Mouse (Mus musculus): Measurements from ENCODE around the gene Sde2. TPM values are rescaled to one million over a fixed set of nuclear protein-coding genes. Genes with fewer than 3 reads are reported as not detected.
A peak's percentile ranks its signal among the peaks of the same experiment; 100 is the strongest.

Gene Sde2
- polyA plus RNA-seq, 1 experiment from 2014 or later = 28.7 TPM

- no peak overlapping the region for H3K4me2 ChIP-seq (ENCODE audit: low read length)
- H3K4me3 ChIP-seq (replicated peaks; ENCODE audit: low read depth, low read length) = no peak overlapping the region
- no peak overlapping the region for H3K27ac ChIP-seq (replicated peaks; ENCODE audit: low read depth, low read length)
- H3K9ac ChIP-seq (replicated peaks; ENCODE audit: low read length) = no peak overlapping the region
- H3K27me3 ChIP-seq (ENCODE audit: control insufficient read depth, insufficient read depth, low read length) = no peaks in the 10 kb centered on the region
- H3K9me3 ChIP-seq (ENCODE audit: control insufficient read depth, low read length) = no peaks in the 10 kb centered on the region
- H3K36me3 ChIP-seq (ENCODE audit: control insufficient read depth, insufficient read depth, low read length) = peaks cover 63% of the 10 kb centered on the region
- no peaks in the 10 kb centered on the region for H3K4me1 ChIP-seq (ENCODE audit: control insufficient read depth, insufficient read depth, low read length)
- DNase-seq (no peak), ATAC-seq (ENCODE audit: low FRiP score, low TSS enrichment) (no peak)
- WGBS = 94% methylated on average over 7 of the region's 7 CpGs
Measured at GRCm38 (mm10) chr1:180866001-180866400, 15.1 kb downstream of the Sde2 start.

GRCm38 (mm10) chr1:180870122-180870650, 19.3 kb downstream of the Sde2 start:
- DNase-seq = no peak
- Histone ChIP-seq H3K4me1 (ENCODE audit: control insufficient read depth, insufficient read depth, low read length) (no peaks in the 10 kb centered on the region), H3K4me3 (replicated peaks; ENCODE audit: low read depth, low read length) (no peak overlapping the region), H3K9ac (replicated peaks; ENCODE audit: low read length) (no peak overlapping the region), H3K9me3 (ENCODE audit: control insufficient read depth, low read length) (no peaks in the 10 kb centered on the region), H3K27me3 (ENCODE audit: control insufficient read depth, insufficient read depth, low read length) (no peaks in the 10 kb centered on the region), H3K36me3 (ENCODE audit: control insufficient read depth, insufficient read depth, low read length) (peaks cover 31% of the 10 kb centered on the region), H3K27ac (replicated peaks; ENCODE audit: low read depth, low read length) (no peak overlapping the region), H3K4me2 (ENCODE audit: low read length) (no peak overlapping the region)
- WGBS = 79% methylated on average over 13 of the region's 13 CpGs
- ATAC-seq (ENCODE audit: low FRiP score, low TSS enrichment) = no peak

GRCm38 (mm10) chr1:180873861-180874484, 23.0 kb downstream of the Sde2 start:
- Histone ChIP-seq H3K4me1 (ENCODE audit: control insufficient read depth, insufficient read depth, low read length) (no peaks in the 10 kb centered on the region), H3K27ac (replicated peaks; ENCODE audit: low read depth, low read length) (no peak overlapping the region), H3K4me2 (ENCODE audit: low read length) (no peak overlapping the region), H3K36me3 (ENCODE audit: control insufficient read depth, insufficient read depth, low read length) (no peaks in the 10 kb centered on the region), H3K9me3 (ENCODE audit: control insufficient read depth, low read length) (no peaks in the 10 kb centered on the region), H3K4me3 (replicated peaks; ENCODE audit: low read depth, low read length) (no peak overlapping the region), H3K27me3 (ENCODE audit: control insufficient read depth, insufficient read depth, low read length) (no peaks in the 10 kb centered on the region), H3K9ac (replicated peaks; ENCODE audit: low read length) (no peak overlapping the region)
- DNase-seq = peak; percentile 63
- no peak for ATAC-seq (ENCODE audit: low FRiP score, low TSS enrichment)
- 20% methylated on average over 9 of the region's 9 CpGs for WGBS

DNA sequence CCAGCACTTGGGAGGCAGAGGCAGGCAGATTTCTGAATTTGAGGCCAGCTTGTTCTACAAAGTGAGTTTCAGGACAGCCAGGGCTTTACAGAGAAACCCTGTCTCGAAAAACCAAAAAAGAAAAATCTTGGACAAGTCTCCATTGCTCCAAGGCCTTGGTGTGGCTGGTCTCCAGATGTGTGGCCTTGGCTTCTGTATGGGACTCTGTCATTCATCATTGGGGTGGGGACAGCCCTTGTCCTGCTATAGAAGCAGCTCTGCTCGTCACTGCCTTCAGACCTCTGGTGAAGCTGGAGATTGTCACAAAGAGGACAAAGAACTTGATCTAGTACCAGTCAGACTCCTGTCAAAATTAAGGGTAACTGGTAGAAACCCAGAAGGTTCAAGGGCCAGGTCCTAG, 23.7 kb downstream of the Sde2 start:
- no peak overlapping the region for H3K27ac ChIP-seq (replicated peaks; ENCODE audit: low read depth, low read length)
- no peaks in the 10 kb centered on the region for H3K9me3 ChIP-seq (ENCODE audit: control insufficient read depth, low read length)
- 87% methylated on average over 2 of the region's 2 CpGs for WGBS
- no peaks in the 10 kb centered on the region for H3K27me3 ChIP-seq (ENCODE audit: control insufficient read depth, insufficient read depth, low read length)
- no peak for DNase-seq
- H3K4me3 ChIP-seq (replicated peaks; ENCODE audit: low read depth, low read length) = no peak overlapping the region
- H3K9ac ChIP-seq (replicated peaks; ENCODE audit: low read length) = no peak overlapping the region
- no peak for ATAC-seq (ENCODE audit: low FRiP score, low TSS enrichment)
- no peak overlapping the region for H3K4me2 ChIP-seq (ENCODE audit: low read length)
- H3K4me1 ChIP-seq (ENCODE audit: control insufficient read depth, insufficient read depth, low read length) = no peaks in the 10 kb centered on the region
- no peaks in the 10 kb centered on the region for H3K36me3 ChIP-seq (ENCODE audit: control insufficient read depth, insufficient read depth, low read length)

DNA sequence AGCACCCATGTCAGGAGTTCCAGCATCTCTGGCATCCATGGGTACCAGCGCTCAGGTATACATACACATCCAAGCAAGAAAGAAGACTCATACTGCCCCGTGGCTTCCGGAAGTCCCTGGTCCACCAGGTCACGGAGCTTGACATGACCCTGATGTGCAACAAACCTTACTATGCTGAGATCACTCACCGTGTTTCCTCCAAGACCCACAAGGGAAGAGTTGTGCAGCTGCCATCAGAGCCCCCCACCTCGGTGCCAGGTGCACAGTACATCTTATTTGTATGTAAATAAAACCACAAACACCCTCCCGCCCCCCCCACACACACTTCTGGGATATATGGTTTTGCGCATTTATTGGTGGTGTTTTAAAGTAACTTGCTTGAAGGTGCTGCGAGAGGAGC, 24.2 kb downstream of the Sde2 start:
- H3K27me3 ChIP-seq (ENCODE audit: control insufficient read depth, insufficient read depth, low read length) = no peaks in the 10 kb centered on the region
- H3K4me3 ChIP-seq (replicated peaks; ENCODE audit: low read depth, low read length) = no peak overlapping the region
- H3K9ac ChIP-seq (replicated peaks; ENCODE audit: low read length) = no peak overlapping the region

DNA sequence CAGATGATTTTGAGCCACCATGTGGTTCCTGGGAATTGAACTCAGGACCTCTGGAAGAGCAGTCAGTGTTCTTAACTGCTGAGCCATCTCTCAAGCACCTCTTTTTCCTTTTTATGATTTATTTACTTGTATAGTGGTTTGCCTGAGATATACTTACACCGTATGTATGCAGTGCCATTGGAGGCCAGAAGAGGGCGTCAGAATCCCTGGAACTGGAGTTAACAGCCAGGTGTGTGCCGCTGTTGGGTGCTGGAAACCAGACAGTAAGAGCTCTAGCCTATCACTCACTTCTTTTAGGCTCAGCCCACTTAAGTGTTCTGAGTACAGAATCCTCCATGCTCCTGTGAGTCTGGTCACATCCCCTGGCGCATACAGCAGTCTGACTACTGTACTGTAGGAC, 26.5 kb downstream of the Sde2 start:
- 72% methylated on average over 4 of the region's 4 CpGs for WGBS
- Histone ChIP-seq H3K4me3 (replicated peaks; ENCODE audit: low read depth, low read length) (no peak overlapping the region), H3K9ac (replicated peaks; ENCODE audit: low read length) (no peak overlapping the region), H3K9me3 (ENCODE audit: control insufficient read depth, low read length) (no peaks in the 10 kb centered on the region), H3K4me1 (ENCODE audit: control insufficient read depth, insufficient read depth, low read length) (no peaks in the 10 kb centered on the region), H3K27me3 (ENCODE audit: control insufficient read depth, insufficient read depth, low read length) (no peaks in the 10 kb centered on the region), H3K27ac (replicated peaks; ENCODE audit: low read depth, low read length) (no peak overlapping the region), H3K4me2 (ENCODE audit: low read length) (no peak overlapping the region), H3K36me3 (ENCODE audit: control insufficient read depth, insufficient read depth, low read length) (no peaks in the 10 kb centered on the region)
- ATAC-seq (ENCODE audit: low FRiP score, low TSS enrichment) (no peak), DNase-seq (no peak)

More for the DNA sequence above, 24.2 kb downstream of the Sde2 start:
- Histone ChIP-seq H3K4me1 (ENCODE audit: control insufficient read depth, insufficient read depth, low read length) (no peaks in the 10 kb centered on the region), H3K4me2 (ENCODE audit: low read length) (no peak overlapping the region), H3K9me3 (ENCODE audit: control insufficient read depth, low read length) (no peaks in the 10 kb centered on the region), H3K36me3 (ENCODE audit: control insufficient read depth, insufficient read depth, low read length) (no peaks in the 10 kb centered on the region), H3K27ac (replicated peaks; ENCODE audit: low read depth, low read length) (no peak overlapping the region)
- ATAC-seq (ENCODE audit: low FRiP score, low TSS enrichment) (no peak), DNase-seq (no peak)
- WGBS = 88% methylated on average over 9 of the region's 9 CpGs

GRCm38 (mm10) chr1:180881768-180882167, 30.8 kb downstream of the Sde2 start:
- DNase-seq (no peak), ATAC-seq (ENCODE audit: low FRiP score, low TSS enrichment) (no peak)
- Histone ChIP-seq H3K27me3 (ENCODE audit: control insufficient read depth, insufficient read depth, low read length) (no peaks in the 10 kb centered on the region), H3K9me3 (ENCODE audit: control insufficient read depth, low read length) (no peaks in the 10 kb centered on the region), H3K9ac (replicated peaks; ENCODE audit: low read length) (no peak overlapping the region), H3K4me2 (ENCODE audit: low read length) (no peak overlapping the region), H3K27ac (replicated peaks; ENCODE audit: low read depth, low read length) (no peak overlapping the region), H3K4me3 (replicated peaks; ENCODE audit: low read depth, low read length) (no peak overlapping the region), H3K36me3 (ENCODE audit: control insufficient read depth, insufficient read depth, low read length) (no peaks in the 10 kb centered on the region), H3K4me1 (ENCODE audit: control insufficient read depth, insufficient read depth, low read length) (0 out of 2 replicates have a peak, but pooled peaks cover 4% of the 10 kb centered on the region)
- 78% methylated on average over 3 of the region's 3 CpGs for WGBS

DNA sequence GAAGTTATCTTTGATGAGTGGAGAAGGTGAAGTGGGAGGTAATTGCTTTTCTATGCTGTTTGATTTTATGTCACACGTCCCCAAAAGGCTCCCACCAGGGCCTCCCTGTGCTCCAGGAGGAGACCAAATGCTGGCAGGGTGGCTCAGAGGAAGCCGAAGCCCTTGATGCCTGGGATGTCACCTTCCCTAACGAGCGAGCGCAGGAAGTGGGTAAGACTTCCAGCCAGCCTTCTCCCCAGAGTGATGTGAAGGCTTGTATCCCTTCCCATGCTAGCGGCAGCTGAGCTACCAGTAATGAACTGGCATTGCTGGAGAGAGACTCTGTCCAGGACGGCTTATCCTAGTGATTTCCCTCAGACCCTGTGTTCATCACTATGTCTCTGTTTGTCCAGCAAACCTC, 32.8 kb downstream of the Sde2 start:
- H3K4me2 ChIP-seq (ENCODE audit: low read length) = no peak overlapping the region
- H3K27ac ChIP-seq (replicated peaks; ENCODE audit: low read depth, low read length) = no peak overlapping the region
- peak; percentile 3 for DNase-seq
- peaks cover 12% of the 10 kb centered on the region; the same call in 1 of the 2 replicates for H3K4me1 ChIP-seq (ENCODE audit: control insufficient read depth, insufficient read depth, low read length)
- H3K9me3 ChIP-seq (ENCODE audit: control insufficient read depth, low read length) = no peaks in the 10 kb centered on the region
- 49% methylated on average over 7 of the region's 7 CpGs for WGBS
- H3K36me3 ChIP-seq (ENCODE audit: control insufficient read depth, insufficient read depth, low read length) = no peaks in the 10 kb centered on the region
- no peaks in the 10 kb centered on the region for H3K27me3 ChIP-seq (ENCODE audit: control insufficient read depth, insufficient read depth, low read length)
- no peak for ATAC-seq (ENCODE audit: low FRiP score, low TSS enrichment)
- no peak overlapping the region for H3K9ac ChIP-seq (replicated peaks; ENCODE audit: low read length)
- no peak overlapping the region for H3K4me3 ChIP-seq (replicated peaks; ENCODE audit: low read depth, low read length)

- no peak overlapping the region for H3K4me3 ChIP-seq (replicated peaks; ENCODE audit: low read depth, low read length)
- H3K36me3 ChIP-seq (ENCODE audit: control insufficient read depth, insufficient read depth, low read length) = no peaks in the 10 kb centered on the region
- no peak overlapping the region for H3K27ac ChIP-seq (replicated peaks; ENCODE audit: low read depth, low read length)
- H3K4me2 ChIP-seq (ENCODE audit: low read length) = no peak overlapping the region
- no peak for ATAC-seq (ENCODE audit: low FRiP score, low TSS enrichment)
- H3K9ac ChIP-seq (replicated peaks; ENCODE audit: low read length) = no peak overlapping the region
- H3K9me3 ChIP-seq (ENCODE audit: control insufficient read depth, low read length) = no peaks in the 10 kb centered on the region
- DNase-seq = no peak
- WGBS = 85% methylated on average over 9 of the region's 9 CpGs
- H3K4me1 ChIP-seq (ENCODE audit: control insufficient read depth, insufficient read depth, low read length) = peaks cover 16% of the 10 kb centered on the region; the same call in 1 of the 2 replicates
- no peaks in the 10 kb centered on the region for H3K27me3 ChIP-seq (ENCODE audit: control insufficient read depth, insufficient read depth, low read length)
Measured at GRCm38 (mm10) chr1:180884484-180884883, 33.6 kb downstream of the Sde2 start.
